Mouse (Mus musculus) C2C12 (cell line): ENCODE measurements around the gene Il2ra.

Experiments
- CEBPB ChIP-seq: IDR thresholded peaks from one replicate; pipeline ENCODE4 v1.6.1; 2011; ENCODE audit warnings: low read depth, mild to moderate bottlenecking, control low read depth, moderate library complexity
- CTCF ChIP-seq: IDR thresholded peaks from one replicate; pipeline ENCODE4 v1.5.1; 2011; ENCODE audit not compliant: control insufficient read depth, insufficient read depth, insufficient read length
- FOSL1 ChIP-seq: IDR thresholded peaks from one replicate; pipeline ENCODE4 v1.8.0; 2011; ENCODE audit warnings: mild to moderate bottlenecking, low read length; ENCODE audit not compliant: poor library complexity, insufficient read depth, severe bottlenecking
- MAX ChIP-seq: IDR thresholded peaks from one replicate; pipeline ENCODE4 v1.6.1; 2011; ENCODE audit warnings: mild to moderate bottlenecking, control low read depth
- MYOD1 ChIP-seq: IDR thresholded peaks from one replicate; pipeline ENCODE4 v1.6.1; 2011; ENCODE audit warnings: low read depth; ENCODE audit not compliant: control insufficient read depth, insufficient read length
- MYOG ChIP-seq: IDR thresholded peaks from one replicate; pipeline ENCODE4 v1.6.1; 2011; ENCODE audit not compliant: control insufficient read depth, insufficient read length; ENCODE audit errors: extremely low read depth
- USF1 ChIP-seq: IDR thresholded peaks from one replicate; pipeline ENCODE4 v1.6.1; 2011; ENCODE audit warnings: low read depth, mild to moderate bottlenecking, control low read depth, moderate library complexity

GRCm38 (mm10) chr2:11735853-11736252 is 93.2 kb downstream of the Il2ra start:
- no peak for TF ChIP-seq MYOG
- TF ChIP-seq CEBPB: no peak
- no peak for TF ChIP-seq CTCF
- no peak for TF ChIP-seq MAX
- TF ChIP-seq USF1: no peak
- no peak for TF ChIP-seq MYOD1
- no peak for TF ChIP-seq FOSL1
